Mouse (Mus musculus) T-cell, adult 2 months (primary cell): ENCODE measurements at regions not wholly inside any gene's neighbourhood (a gene's known extent, or its start where the extent isn't known, plus 50 kb on each side); places are given as distances from the start of the nearest gene placed in this dataset.

Source experiments
- DNase-seq: peaks from one replicate; pipeline ENCODE4 v3.0.0; 2022; ENCODE audit warnings: low spot score

DNA sequence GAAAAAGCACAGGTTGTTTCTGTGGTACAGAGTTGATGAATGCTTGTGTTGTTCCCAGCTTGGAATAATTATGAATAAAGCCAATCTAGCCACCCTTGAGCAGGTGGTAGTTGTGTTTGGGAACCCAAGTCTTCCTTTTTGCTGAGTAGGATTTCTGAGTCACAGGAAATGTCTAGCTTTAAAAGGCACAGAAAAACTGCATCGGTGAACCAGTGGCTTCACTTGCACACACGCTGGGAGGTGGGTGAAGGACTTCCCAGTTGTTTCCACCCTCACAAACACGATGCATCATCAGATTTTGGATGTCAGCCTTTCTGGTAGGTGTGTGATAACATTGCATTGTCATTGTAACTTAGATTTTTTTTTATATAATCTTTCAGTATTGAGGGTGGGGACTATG lies 322.9 kb upstream of the Slco3a1 start:
- no peak for DNase-seq

DNA sequence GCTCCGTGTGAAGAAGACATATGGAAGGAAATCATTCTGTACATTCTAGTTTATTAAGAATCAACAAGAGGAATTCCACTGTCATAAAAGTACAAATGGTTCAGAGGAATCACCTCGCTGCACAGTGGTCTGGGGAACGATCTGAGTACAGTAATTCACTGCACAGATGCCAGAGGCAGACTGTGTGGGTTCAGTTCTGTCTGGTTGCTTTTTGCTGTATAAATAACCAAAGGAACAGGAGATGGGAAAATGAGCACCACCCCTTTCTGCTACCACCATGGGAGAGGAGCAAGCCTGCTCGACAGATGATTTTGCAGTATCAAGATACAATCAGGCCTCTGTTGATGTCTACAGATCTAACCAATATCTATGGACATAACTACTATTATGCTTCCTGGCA lies 322.1 kb upstream of the Slco3a1 start:
- no peak for DNase-seq

DNA sequence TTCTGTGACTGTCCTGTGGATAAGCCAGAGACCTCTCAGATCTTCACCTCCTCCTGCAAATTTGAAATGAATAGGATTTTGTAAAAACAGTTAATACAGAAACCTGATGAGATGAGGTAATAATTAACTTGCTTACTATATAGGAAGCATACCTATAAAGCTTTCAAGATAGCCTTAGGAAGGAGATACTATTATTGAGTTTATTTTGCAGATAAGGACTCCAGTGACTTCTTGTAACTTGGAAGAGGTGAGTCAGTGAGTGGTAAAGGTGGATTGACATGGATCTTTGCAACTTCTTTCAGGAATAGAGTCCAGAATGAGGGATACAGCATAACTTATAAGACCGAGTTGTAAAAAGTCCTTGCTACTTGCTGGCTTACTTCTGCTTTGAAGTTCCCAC lies 315.7 kb upstream of the Slco3a1 start:
- no peak for DNase-seq

- no peak for DNase-seq
Observed at GRCm38 (mm10) chr7:74862727-74863126, 308.1 kb upstream of the Slco3a1 start.

GRCm38 (mm10) chr7:74844306-74844929 lies 289.8 kb upstream of the Slco3a1 start:
- no peak for DNase-seq

GRCm38 (mm10) chr7:74823286-74823685 lies 268.7 kb upstream of the Slco3a1 start:
- no peak for DNase-seq

- DNase-seq: no peak
Observed at GRCm38 (mm10) chr7:74793241-74793640, 238.7 kb upstream of the Slco3a1 start.

- DNase-seq: no peak
Observed at GRCm38 (mm10) chr7:74788696-74789095, 234.1 kb upstream of the Slco3a1 start.

DNA sequence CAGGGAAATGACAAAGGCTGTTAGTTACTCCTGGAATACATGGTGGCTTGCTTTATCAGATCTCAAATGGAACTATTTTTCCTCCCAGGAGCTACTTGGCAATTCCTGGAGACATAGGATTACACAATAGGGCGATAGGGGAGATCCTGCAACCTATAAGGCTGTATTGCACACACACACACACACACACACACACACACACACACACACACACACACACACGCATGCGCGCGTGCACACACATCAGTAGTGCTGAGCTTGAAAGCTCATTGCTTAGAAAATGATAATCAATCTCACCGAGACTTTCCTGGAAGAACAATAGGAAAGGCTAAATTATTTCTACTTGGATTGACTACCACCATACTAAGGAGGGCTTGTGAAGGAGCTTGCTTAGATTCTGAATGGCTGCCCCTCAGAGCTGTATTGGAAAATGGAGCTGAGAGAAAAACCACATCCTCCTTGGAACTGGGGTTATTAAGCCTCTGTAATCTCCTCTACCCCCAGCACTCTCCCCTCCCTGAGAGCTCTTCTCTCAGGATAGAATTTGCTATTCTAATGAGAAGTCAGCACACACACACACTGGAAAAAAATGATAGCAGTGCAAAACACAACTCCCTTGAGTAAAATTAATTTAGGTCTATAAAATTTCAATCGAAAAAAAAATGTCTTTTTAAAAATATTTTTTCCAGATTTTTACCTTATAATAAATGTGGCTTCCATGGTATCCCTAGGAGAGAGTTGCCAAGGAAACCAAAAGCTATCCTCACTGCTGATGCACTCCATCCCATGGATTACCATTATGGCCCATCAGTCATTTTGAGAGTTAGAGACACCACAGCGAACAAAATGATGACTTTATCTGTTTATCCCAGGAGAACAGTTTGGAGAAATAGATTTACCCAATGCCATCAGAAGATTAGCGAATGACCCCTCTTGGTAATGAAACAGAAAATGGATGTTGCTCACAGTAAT lies 217.1 kb upstream of the Slco3a1 start:
- no peak for DNase-seq

DNA sequence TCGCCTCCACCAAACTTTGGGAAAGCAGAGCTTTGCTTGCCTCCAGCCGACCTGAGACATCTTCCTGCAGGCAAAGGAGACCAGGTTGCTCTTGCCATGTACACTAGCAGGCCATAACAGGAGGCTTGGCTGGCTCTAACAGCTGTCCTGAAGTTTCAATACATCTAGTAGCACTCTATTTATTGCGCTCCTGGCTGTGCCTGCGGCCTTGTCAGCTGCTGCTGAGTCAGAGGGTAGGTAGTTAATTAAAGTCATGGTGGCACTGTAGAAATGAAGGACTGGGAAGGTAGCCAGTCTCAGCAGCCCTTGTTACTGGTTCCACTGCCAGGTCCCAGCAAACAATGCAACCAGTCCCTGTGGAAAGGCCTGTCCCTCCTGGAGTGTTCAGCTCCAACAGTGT lies 212.0 kb upstream of the Slco3a1 start:
- DNase-seq: no peak

DNA sequence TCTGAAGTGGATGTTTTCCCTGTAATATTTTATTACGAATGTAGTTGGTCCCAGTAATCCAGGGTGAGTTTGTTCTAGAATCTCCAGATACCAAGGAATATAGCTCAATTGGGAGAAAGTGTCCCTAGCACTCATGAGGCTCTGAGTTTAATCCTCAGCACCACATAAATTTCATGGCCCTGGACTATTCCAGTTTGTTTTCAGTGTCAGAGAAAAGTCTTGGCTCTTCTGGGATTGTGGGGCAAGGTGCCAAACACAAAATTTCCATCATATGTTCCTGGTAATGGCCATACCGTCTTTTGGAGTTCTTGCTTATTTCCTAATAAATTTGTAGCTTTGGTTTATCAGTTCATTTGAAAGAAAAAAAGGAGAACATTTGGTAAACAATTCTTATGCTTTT lies 202.9 kb upstream of the Slco3a1 start:
- DNase-seq: no peak

DNA sequence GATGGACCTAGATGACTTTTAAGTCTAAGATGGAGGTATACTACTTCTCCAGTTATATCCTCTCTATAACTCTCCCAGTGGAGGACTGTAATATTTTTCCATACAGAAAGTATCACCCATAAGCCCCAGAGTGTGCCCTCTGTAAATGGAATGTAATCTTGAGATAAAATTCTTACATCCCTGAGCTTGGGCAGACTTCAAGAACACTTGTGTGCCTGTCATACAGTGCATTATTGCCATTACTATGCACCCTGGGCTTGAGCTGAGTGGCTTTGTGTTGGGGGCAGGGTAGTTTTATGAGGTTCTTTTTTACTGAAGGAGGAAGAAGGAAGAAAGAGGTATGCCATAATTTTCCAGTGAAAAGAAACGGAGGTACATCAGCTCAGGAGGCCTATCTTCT lies 193.1 kb upstream of the Slco3a1 start:
- DNase-seq: no peak

GRCm38 (mm10) chr7:74734941-74735340 lies 180.4 kb upstream of the Slco3a1 start:
- DNase-seq: no peak

DNA sequence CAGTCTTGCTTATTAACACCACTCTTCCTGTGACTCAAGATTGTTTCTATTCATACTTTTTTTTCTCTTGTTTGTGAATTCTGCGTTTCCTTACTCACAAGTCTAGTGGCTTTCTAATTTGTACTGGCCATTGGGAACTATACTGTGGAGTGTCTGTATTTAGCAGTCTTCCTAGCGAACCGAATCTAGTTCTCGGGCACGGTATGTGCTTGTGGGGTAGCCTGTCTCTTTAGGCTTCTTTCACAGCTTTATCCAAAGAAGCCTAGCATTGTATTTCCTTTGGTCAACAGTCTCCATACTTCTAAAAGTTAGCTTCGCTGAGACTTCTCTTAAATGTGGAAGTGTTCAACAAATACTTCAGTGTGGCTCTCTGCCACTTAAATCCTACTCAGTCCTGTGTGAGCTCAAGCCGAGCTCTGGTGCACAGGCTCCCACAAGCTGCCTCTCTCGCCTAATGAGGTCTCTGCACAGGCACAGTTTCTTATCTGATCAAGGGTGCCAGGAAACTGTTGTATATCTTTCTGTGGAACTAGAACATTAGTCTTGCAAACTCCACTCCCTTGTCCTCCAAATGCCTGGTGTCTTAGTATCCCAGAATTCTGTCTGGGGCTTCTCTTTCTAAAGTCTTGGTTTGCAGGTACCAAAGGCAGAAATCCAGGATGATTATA lies 171.9 kb upstream of the Slco3a1 start:
- DNase-seq: no peak

- DNase-seq: no peak
Observed at GRCm38 (mm10) chr7:74719321-74719720, 164.7 kb upstream of the Slco3a1 start.

GRCm38 (mm10) chr7:74709993-74710581 lies 155.5 kb upstream of the Slco3a1 start:
- no peak for DNase-seq

DNA sequence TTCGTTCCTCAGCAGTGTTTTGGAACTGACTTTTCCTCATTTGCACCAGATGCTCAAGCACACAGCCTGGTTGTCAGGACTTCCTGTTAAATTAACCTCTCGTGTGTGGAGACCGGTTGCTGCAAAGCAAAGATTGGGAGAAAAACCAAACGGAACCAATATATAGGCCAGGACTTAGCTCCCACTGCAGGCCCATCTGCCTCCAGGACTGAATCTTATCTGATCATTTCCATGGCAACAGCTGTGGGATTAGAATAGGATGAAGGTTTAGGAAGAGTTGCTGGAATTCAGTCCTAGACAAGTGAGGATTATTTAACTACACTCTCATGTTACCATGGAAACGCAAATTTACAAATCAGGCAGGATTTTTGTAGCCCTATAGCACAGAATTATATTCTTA lies 154.4 kb upstream of the Slco3a1 start:
- no peak for DNase-seq

GRCm38 (mm10) chr7:74703533-74703932 lies 149.0 kb upstream of the Slco3a1 start:
- no peak for DNase-seq

- no peak for DNase-seq
Observed at GRCm38 (mm10) chr7:74697794-74698354, 143.3 kb upstream of the Slco3a1 start.

DNA sequence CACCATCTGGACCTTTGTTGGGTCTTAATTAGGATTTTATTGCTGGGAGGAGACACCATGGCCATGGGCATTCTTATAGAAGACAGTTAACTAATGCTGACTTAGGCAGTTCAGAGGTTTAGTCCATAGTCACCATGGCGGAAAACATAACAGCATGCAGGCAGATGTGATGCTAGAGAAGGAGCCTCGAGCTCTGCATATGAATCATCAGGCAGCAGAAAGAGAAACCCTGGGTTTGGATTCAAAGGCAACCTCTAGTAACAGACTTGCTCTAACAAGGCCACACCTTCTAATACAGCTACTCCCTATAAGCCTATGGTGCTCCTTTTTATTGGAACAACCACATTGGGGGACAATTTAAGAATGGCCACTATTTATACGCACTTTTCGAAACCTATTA lies 141.7 kb upstream of the Slco3a1 start:
- no peak for DNase-seq

GRCm38 (mm10) chr7:74693049-74693448 lies 138.5 kb upstream of the Slco3a1 start:
- DNase-seq: no peak

DNA sequence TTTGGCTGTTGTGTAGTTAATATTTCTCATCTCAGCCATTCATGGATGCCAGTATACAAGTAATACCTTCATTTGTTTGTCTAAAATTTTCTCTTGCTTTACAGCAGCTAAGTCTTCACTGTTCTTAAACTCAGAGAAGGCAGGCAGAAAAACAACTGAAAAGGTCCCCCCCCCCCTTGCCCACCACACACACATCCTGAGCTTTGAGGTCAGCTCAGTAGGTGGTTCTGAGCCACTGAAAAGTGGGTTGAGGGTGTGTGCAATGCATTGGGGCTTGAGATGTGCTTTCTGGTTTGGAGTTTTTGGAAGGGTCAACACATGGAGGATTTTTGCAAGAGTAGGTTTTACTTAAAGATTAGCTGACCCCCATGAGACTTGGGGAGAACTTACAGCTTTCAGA lies 136.1 kb upstream of the Slco3a1 start:
- peak; percentile 54 for DNase-seq
